Mouse (Mus musculus) kidney, postnatal 14 days (tissue): ENCODE results near the gene Srek1ip1.
A peak's percentile ranks its signal among the peaks of the same experiment; 100 is the strongest.

Experiments
- DNase-seq: peaks from one replicate; pipeline ENCODE4 v3.0.0; 2022; ENCODE audit warnings: mixed read lengths

The Srek1ip1 gene

GRCm38 (mm10) chr13:104843295-104844089 is 51.2 kb downstream of the Srek1ip1 start:
- DNase-seq: no peak

DNA sequence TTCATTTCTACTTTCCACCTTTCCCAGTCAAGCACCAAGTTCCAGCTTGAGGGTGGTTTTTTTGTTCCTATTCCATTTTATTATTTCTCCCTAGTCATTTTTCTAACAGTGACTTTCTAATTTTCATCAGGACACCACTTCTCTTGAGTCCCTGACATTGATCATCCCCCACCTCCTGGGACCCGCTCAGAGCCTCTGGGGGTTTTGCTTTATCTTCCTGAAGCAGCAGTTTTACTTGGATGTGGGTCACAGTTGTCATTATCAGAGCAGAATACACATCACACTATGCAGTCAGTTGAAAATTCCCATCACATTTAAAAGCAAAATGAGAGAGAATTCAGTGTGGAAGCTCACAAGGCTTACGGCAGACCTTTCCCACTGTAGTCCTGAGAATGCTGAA is 61.4 kb downstream of the Srek1ip1 start:
- DNase-seq: no peak

GRCm38 (mm10) chr13:104863127-104863979 is 71.1 kb downstream of the Srek1ip1 start, which contains the start of gene Shisal2b:
Gene Shisal2b, minus strand, starts transcription at chr13:104863893.
- peak; percentile 10 for DNase-seq

DNA sequence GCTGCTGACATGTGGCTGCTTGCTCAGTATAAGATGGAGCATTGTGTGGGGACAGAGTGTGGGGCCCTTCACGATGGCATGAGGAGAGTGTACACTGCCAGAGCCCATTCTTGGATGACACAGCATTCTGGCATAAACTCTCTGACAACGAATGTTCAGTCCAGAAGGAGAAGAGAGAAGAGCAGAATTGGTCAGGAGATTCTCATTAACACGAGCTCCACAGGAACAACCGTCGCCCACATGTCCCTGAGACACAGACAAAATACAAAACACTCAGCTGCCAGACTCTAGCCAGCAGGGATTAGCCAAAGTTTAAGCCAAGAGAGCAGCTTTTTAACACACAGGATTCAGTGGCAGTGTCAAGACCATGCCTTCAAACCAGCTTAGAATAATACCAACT is 74.4 kb downstream of the Srek1ip1 start:
- DNase-seq: no peak

- no peak for DNase-seq
Observed at GRCm38 (mm10) chr13:104869907-104870306, 77.6 kb downstream of the Srek1ip1 start.

- DNase-seq: no peak
Observed at GRCm38 (mm10) chr13:104878508-104878907, 86.2 kb downstream of the Srek1ip1 start.

DNA sequence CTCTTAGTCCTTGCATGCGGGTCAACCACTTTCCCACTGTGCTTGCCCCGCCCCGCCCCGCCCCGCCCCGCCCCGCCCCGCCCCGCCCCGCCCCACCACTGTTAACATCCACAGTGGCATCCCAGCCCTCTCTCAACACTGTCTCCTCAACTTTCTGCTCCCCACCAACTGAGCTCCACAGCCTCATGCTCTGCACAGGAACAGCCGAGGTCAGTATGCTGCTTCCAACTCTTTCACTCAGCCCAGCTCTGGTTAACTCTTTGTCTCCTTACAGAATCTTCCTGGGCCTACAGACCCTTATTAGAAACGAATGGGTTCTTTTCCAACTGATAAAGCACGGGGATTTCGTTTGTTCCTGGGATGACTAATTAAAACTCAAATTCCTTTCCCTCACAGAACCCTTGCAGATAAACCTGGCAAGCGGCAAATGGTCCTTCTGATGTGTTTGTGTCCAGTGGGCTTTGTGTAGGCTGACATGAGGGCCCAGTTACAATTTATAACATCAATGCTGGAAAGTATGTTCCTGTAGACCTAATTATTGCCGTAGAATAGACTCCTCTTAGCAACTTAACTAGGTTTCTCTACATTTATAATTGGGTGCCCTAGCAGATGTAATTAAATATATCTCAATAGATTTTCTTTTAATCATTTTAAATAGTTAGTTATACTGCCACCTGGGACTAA is 91.4 kb downstream of the Srek1ip1 start:
- no peak for DNase-seq

DNA sequence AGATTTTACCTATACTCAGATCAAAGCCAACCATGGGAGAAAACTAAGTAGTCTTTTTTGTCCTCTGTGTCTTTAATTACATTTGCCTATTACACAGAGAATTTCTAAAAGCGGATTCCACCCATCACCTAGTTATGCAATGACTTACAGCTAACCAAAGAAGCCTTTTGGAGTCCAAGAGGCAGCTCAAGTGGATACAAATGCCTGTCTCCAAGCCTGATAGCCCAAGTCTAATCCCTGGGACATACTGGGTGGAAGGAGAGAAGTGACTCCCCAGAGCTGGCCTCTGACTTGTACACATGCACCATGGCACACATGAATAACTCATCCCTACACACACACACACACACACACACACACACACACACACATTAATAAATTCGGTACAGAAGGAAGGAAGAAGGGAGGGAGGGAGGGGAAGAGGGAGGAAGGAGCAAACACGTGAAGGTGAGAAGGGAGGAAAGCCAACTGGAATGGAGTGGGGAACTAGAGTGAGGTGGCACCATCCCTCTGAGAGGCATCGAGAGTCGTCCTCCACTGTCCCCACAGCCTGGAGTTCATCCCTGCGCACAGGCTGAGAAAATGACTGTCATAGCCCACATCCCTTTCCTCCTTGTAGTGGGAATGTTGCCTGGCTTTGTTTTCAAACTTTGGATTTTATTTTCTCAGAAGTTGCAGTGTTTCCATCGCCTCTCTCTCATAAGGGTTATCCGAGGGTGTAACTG is 94.2 kb downstream of the Srek1ip1 start:
- no peak for DNase-seq
